Mouse (Mus musculus) liver, postnatal 0 days (tissue): Measurements from ENCODE around the gene Impad1. TPM values are rescaled to one million over a fixed set of nuclear protein-coding genes. Genes with fewer than 3 reads are reported as not detected.

Experiments used
- ATAC-seq: fragments of 200-750 bp; cut with Nextera tagmentation; 2 replicates; pipeline ENCODE4 v1.8.0; 2017; ENCODE audit warnings: mild to moderate bottlenecking, moderate library complexity
- DNase-seq: peaks from one replicate; pipeline ENCODE4 v3.0.0-alpha.2; 2016
- H3K27ac ChIP-seq: fragments of 300-500 bp; sonication (generic); 2 replicates; pipeline ENCODE4 v1.5.1; 2014; ENCODE audit warnings: antibody characterized with exemption, moderate library complexity, mild to moderate bottlenecking, low read depth
- H3K27me3 ChIP-seq: fragments of 300-500 bp; sonication (generic); 2 replicates; pipeline ENCODE4 v1.6.1; 2014; ENCODE audit warnings: low read length, control low read depth, mixed read lengths; ENCODE audit not compliant: insufficient read depth
- H3K36me3 ChIP-seq: fragments of 300-500 bp; sonication (generic); replicated peaks from 2 replicates; pipeline ENCODE4 v1.6.1; 2014; ENCODE audit warnings: mild to moderate bottlenecking, control low read depth, low read length, moderate library complexity, mixed read lengths; ENCODE audit not compliant: insufficient read depth
- H3K4me1 ChIP-seq: fragments of 300-500 bp; sonication (generic); 2 replicates; pipeline ENCODE4 v1.6.1; 2014; ENCODE audit warnings: antibody characterized with exemption, mild to moderate bottlenecking, control low read depth; ENCODE audit not compliant: insufficient read depth
- H3K4me2 ChIP-seq: fragments of 300-500 bp; sonication (generic); 2 replicates; pipeline ENCODE4 v1.6.1; 2014; ENCODE audit warnings: low read depth, mild to moderate bottlenecking, low read length, moderate library complexity, mixed read lengths
- H3K4me3 ChIP-seq: fragments of 300-500 bp; sonication (generic); 2 replicates; pipeline ENCODE4 v1.5.1; 2014; ENCODE audit warnings: low read depth, low read length
- H3K9ac ChIP-seq: fragments of 300-500 bp; sonication (generic); replicated peaks from 2 replicates; pipeline ENCODE4 v1.6.1; 2014; ENCODE audit warnings: mild to moderate bottlenecking, moderate library complexity
- H3K9me3 ChIP-seq: fragments of 300-500 bp; sonication (generic); 2 replicates; pipeline ENCODE4 v1.6.1; 2016; ENCODE audit warnings: mild to moderate bottlenecking, control low read depth, low read length, mixed read lengths
- CTCF ChIP-seq: sonication (generic); IDR thresholded peaks from 2 replicates; pipeline ENCODE4 v1.5.1; 2016; ENCODE audit warnings: antibody characterized with exemption, low read depth
- EP300 ChIP-seq: IDR thresholded peaks from 2 replicates; pipeline ENCODE4 v1.6.1; 2016; ENCODE audit warnings: antibody characterized with exemption, low read depth, mild to moderate bottlenecking
- WGBS: fragments of 180-500 bp; shearing (Covaris S2); extraction: QIAGEN DNeasy Blood & Tissue Kit; methylation state at CpG from one replicate; pipeline ENCODE4 v1.1.7; 2014; ENCODE audit not compliant: insufficient replicate concordance; 5-methylcytosine and 5-hydroxymethylcytosine counted together
- polyA plus RNA-seq: library from polyadenylated mRNA; unstranded; fragments of >200 nt; fragmentation: Nextera tagmentation; extraction: Ambion mirVana; gene quantifications from 2 replicates; pipeline ENCODE4 v1.2.1, GENCODE M21; 2015

Impad1 gene
- 10.1 and 10.3 TPM in 2 replicates for polyA plus RNA-seq

GRCm38 (mm10) chr4:4792992-4793834 is at the start of gene Impad1:
Gene Impad1 (minus strand): TSS chr4:4793355.
- H3K9me3 ChIP-seq: no peaks in the 10 kb centered on the region
- H3K27me3 ChIP-seq: no peaks in the 10 kb centered on the region
- H3K27ac ChIP-seq: peak within 1 kb of the TSS; percentile 91
- H3K9ac ChIP-seq: peak within 1 kb of the TSS; percentile 96
- peaks cover 23% of the 10 kb centered on the region for H3K4me1 ChIP-seq
- no peak for TF ChIP-seq CTCF
- no peak for TF ChIP-seq EP300
- DNase-seq: peak; percentile 93
- H3K36me3 ChIP-seq: no peaks in the 10 kb centered on the region
- ATAC-seq: peak; percentile 93
- peak within 1 kb of the TSS; percentile 79 for H3K4me2 ChIP-seq
- 2% methylated on average over 37 of the region's 48 CpGs for WGBS
- peak within 1 kb of the TSS; percentile 97 for H3K4me3 ChIP-seq

GRCm38 (mm10) chr4:4840145-4840544 is 47.0 kb upstream of the Impad1 start:
- Histone ChIP-seq H3K9me3 (no peaks in the 10 kb centered on the region), H3K4me3 (no peak overlapping the region), H3K4me1 (no peaks in the 10 kb centered on the region), H3K27ac (no peak overlapping the region), H3K36me3 (no peaks in the 10 kb centered on the region), H3K9ac (no peak overlapping the region), H3K4me2 (no peak overlapping the region), H3K27me3 (no peaks in the 10 kb centered on the region)
- DNase-seq: no peak
- WGBS: 40% methylated on average over 1 of the region's 1 CpGs
- no peak for ATAC-seq
- TF ChIP-seq CTCF (no peak), EP300 (no peak)

GRCm38 (mm10) chr4:4833789-4834295 is 40.7 kb upstream of the Impad1 start:
- Histone ChIP-seq H3K27ac (no peak overlapping the region), H3K9me3 (no peaks in the 10 kb centered on the region), H3K27me3 (no peaks in the 10 kb centered on the region), H3K9ac (no peak overlapping the region), H3K36me3 (no peaks in the 10 kb centered on the region), H3K4me1 (no peaks in the 10 kb centered on the region), H3K4me3 (no peak overlapping the region), H3K4me2 (no peak overlapping the region)
- 60% methylated on average over 5 of the region's 5 CpGs for WGBS
- TF ChIP-seq EP300: no peak
- no peak for TF ChIP-seq CTCF
- ATAC-seq (no peak), DNase-seq (no peak)

GRCm38 (mm10) chr4:4828131-4828530 is 35.0 kb upstream of the Impad1 start:
- Histone ChIP-seq H3K9me3 (no peaks in the 10 kb centered on the region), H3K27ac (no peak overlapping the region), H3K27me3 (no peaks in the 10 kb centered on the region), H3K4me2 (no peak overlapping the region), H3K36me3 (no peaks in the 10 kb centered on the region), H3K4me1 (no peaks in the 10 kb centered on the region), H3K4me3 (no peak overlapping the region), H3K9ac (no peak overlapping the region)
- ATAC-seq (no peak), DNase-seq (no peak)
- WGBS: 71% methylated on average over 2 of the region's 2 CpGs
- TF ChIP-seq CTCF (no peak), EP300 (no peak)

- no peak for DNase-seq
- Histone ChIP-seq H3K9ac (no peak overlapping the region), H3K27me3 (no peaks in the 10 kb centered on the region), H3K36me3 (no peaks in the 10 kb centered on the region), H3K9me3 (no peaks in the 10 kb centered on the region), H3K4me1 (no peaks in the 10 kb centered on the region), H3K4me3 (no peak overlapping the region), H3K4me2 (no peak overlapping the region), H3K27ac (no peak overlapping the region)
- WGBS: 71% methylated on average over 1 of the region's 1 CpGs
- TF ChIP-seq CTCF (no peak), EP300 (no peak)
- ATAC-seq: no peak
Measured at GRCm38 (mm10) chr4:4822119-4822518, 29.0 kb upstream of the Impad1 start.

GRCm38 (mm10) chr4:4792141-4792991 is 789 bp downstream of the Impad1 start:
- Histone ChIP-seq H3K9me3 (no peaks in the 10 kb centered on the region), H3K27ac (peak overlapping the region; percentile 91), H3K27me3 (no peaks in the 10 kb centered on the region), H3K9ac (peak overlapping the region; percentile 96), H3K36me3 (no peaks in the 10 kb centered on the region; the same call in 1 of the 2 replicates), H3K4me3 (peak overlapping the region; percentile 97), H3K4me1 (peaks cover 23% of the 10 kb centered on the region), H3K4me2 (peak overlapping the region; percentile 79)
- 2% methylated on average over 59 of the region's 61 CpGs for WGBS
- peak; percentile 75 for DNase-seq
- no peak for TF ChIP-seq CTCF
- TF ChIP-seq EP300: no peak
- ATAC-seq: peak; percentile 81
